Comparison of ENCODE assay signal across 8 mouse cellular contexts in genomic region chr10:120428430-120429198, GRCm38 (mm10). TPM values are rescaled to one million over a fixed set of nuclear protein-coding genes. Genes with fewer than 3 reads are reported as not detected.
A peak's percentile ranks its signal among the peaks of the same experiment; 100 is the strongest.
DNase-seq lines count a peak whose midpoint lies in the region; ATAC-seq and TF ChIP-seq lines count a peak whose summit lies in the region.

No protein-coding gene starts in this region.

- DNase-seq in liver, result no peak
- peak; percentile 11 for DNase-seq in cerebellum, adult 8-10 months
- DNase-seq in gastrocnemius, postnatal 10 days, result peak; percentile 64
- peak; percentile 84 for DNase-seq in hindbrain, postnatal 0 days (ENCODE audit: low spot score)
- DNase-seq in lung, adult 18-20 months, result peak; percentile 20 to 37
- DNase-seq in ovary, postnatal 14 days (ENCODE audit: low spot score), result peak; percentile 31
- no peak for DNase-seq in spleen, postnatal 36 days (ENCODE audit: low spot score in 2 of 2)

- 83% methylated on average over 33 of the region's 33 CpGs for WGBS in liver, embryonic 12.5 days (ENCODE audit: insufficient replicate concordance)
- WGBS in hindbrain, postnatal 0 days, result 37% methylated on average over 33 of the region's 33 CpGs

- H3K4me1 ChIP-seq in liver, embryonic 12.5 days, result peaks cover 24% of the 10 kb centered on the region; the same call in 1 of the 2 replicates
- H3K4me1 ChIP-seq in hindbrain, postnatal 0 days (ENCODE audit: insufficient read depth, low read length), result 0 out of 2 replicates have a peak, but pooled peaks cover 8% of the 10 kb centered on the region

- TF ChIP-seq CTCF in hindbrain, postnatal 0 days (IDR thresholded peaks at IDR 0.05; ENCODE audit: low read depth), result no peak

- no peak overlapping the region for H3K4me3 ChIP-seq in liver, embryonic 12.5 days
- peak overlapping the region; percentile 12 for H3K4me3 ChIP-seq in hindbrain, postnatal 0 days (ENCODE audit: low read length)

- no peaks in the 10 kb centered on the region; the same call in 1 of the 2 replicates for H3K36me3 ChIP-seq in liver, embryonic 12.5 days
- H3K36me3 ChIP-seq in hindbrain, postnatal 0 days (ENCODE audit: insufficient read depth, low read length), result no peaks in the 10 kb centered on the region

- 0 out of 2 replicates have a peak overlapping the region, but pooled peaks have one; percentile 10 for H3K27ac ChIP-seq in liver, embryonic 12.5 days
- peak overlapping the region; percentile 71; the same call in 1 of the 2 replicates for H3K27ac ChIP-seq in hindbrain, postnatal 0 days

- no peaks in the 10 kb centered on the region for H3K9me3 ChIP-seq in liver, embryonic 12.5 days (replicated peaks)
- H3K9me3 ChIP-seq in hindbrain, postnatal 0 days (ENCODE audit: low read length), result no peaks in the 10 kb centered on the region

- H3K9ac ChIP-seq in liver, embryonic 12.5 days, result no peak overlapping the region
- H3K9ac ChIP-seq in hindbrain, postnatal 0 days (replicated peaks; ENCODE audit: low read length), result 0 out of 2 replicates have a peak overlapping the region, but pooled peaks have one; percentile 13

- H3K27me3 ChIP-seq in liver, embryonic 12.5 days (replicated peaks), result no peaks in the 10 kb centered on the region
- no peaks in the 10 kb centered on the region for H3K27me3 ChIP-seq in hindbrain, postnatal 0 days (ENCODE audit: insufficient read depth, low read length)

- ATAC-seq in liver, embryonic 12.5 days, result no peak
- peak; percentile 90 for ATAC-seq in hindbrain, postnatal 0 days

- H3K4me2 ChIP-seq in liver, embryonic 12.5 days, result no peak overlapping the region
- H3K4me2 ChIP-seq in hindbrain, postnatal 0 days (ENCODE audit: low read depth, low read length), result peak overlapping the region; percentile 55

RNA-seq across cellular contexts. Expression of gene Hmga2, which starts 47.7 kb away (rescaled TPM):
- 16.1 TPM in 2 replicates for polyA plus RNA-seq in liver, embryonic 12.5 days (2016; fragmentation: Nextera tagmentation; extraction: Ambion mirVana)
- under 1 TPM; 0.21 to 0.23 TPM for total RNA-seq in gastrocnemius, postnatal 10 days (2021)
- total RNA-seq in hindbrain, postnatal 0 days (2014; rRNA removed), result 1.2 and 1.5 TPM in 2 replicates
- 0.98 and 1.5 TPM in 2 replicates for polyA plus RNA-seq in hindbrain, postnatal 0 days (2015; fragmentation: Nextera tagmentation; extraction: Ambion mirVana)

Comparison
In these comparisons a context has a peak if more than half of its experiments do, and no peak if none do; other contexts are left out.
1. DNase-seq: peak in cerebellum, adult 8-10 months (single experiment), gastrocnemius, postnatal 10 days (single experiment), hindbrain, postnatal 0 days (single experiment), lung, adult 18-20 months (2 of 2) and ovary, postnatal 14 days (single experiment); none in liver (single experiment) and spleen, postnatal 36 days (0 of 2).